Mouse (Mus musculus) heart, adult 9 months (tissue): ENCODE measurements around the gene Il2ra.
A peak's percentile ranks its signal among the peaks of the same experiment; 100 is the strongest.
"Not testable (repeated sequence)": the region's sequence is repeated elsewhere in the genome, so short reads cannot be mapped to it uniquely, and the experiment has no call there.

Experiments
- DNase-seq, 2 experiments: peaks; one replicate each; pipeline ENCODE4 v3.0.0; 2022; ENCODE audit warnings: low spot score in 2 of 2

Il2ra gene

DNA sequence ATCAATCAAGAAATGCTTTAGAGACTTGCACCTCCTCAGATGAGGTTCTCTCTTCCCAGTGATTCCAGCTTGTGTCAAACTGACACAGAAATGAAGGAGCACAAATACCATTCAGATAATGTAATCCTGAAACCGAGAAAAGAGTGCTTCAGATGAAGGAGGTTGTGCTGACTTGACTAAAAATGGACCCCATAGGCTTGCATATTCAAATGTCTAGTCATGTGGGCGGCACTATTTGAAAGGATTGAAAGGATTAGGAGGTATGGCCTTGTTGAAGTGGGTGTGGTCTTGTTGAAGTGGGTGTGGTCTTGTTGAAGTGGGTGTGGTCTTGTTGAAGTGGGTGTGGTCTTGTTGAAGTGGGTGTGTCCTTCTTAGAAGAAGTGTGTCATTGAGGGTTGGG, 57.3 kb downstream of the Il2ra start:
- no peak for DNase-seq

DNA sequence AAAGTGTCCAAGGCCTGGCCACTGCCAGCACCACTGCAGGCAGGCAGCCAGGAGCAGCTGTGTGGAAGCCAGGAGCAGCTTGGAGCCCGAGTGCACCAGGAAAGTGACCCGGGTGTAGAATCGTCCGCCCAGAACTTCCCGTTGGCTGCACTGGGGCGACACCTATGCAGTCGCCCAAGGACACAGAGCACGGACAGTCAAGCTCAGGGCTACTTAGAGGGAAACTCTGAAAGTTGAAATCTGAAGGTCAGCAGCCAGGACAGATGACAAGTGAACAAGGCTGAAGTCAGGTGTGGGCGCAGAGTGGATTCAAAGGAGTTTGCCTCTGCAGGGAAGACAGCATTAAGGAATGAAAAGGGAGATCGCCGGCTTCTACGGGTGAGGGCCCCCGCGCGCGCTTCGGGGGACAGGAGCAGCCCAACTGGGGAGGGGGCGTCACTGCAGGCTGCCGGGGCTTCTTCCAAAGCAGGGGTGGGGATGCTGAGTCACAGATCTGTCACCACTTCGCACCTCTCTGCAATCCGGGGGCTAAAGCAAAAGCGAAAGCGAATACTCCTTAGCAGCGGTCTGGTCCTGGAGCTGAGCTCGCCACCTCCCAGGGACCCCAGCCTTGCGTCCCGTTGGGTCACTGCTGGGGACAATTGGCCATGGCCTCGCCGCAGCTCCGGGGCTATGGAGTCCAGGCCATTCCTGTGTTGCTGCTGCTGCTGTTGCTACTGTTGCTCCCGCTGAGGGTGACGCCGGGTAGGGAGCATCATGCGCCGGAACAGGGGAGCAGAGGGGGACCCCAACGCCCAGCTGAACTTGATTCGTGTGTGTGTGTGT, 62.8 kb downstream of the Il2ra start, which contains the start of gene Il15ra:
Gene Il15ra (plus strand): TSS at position 90 of the 825 bp plus-strand sequence.
- DNase-seq = peak; percentile 87 to 89

DNA sequence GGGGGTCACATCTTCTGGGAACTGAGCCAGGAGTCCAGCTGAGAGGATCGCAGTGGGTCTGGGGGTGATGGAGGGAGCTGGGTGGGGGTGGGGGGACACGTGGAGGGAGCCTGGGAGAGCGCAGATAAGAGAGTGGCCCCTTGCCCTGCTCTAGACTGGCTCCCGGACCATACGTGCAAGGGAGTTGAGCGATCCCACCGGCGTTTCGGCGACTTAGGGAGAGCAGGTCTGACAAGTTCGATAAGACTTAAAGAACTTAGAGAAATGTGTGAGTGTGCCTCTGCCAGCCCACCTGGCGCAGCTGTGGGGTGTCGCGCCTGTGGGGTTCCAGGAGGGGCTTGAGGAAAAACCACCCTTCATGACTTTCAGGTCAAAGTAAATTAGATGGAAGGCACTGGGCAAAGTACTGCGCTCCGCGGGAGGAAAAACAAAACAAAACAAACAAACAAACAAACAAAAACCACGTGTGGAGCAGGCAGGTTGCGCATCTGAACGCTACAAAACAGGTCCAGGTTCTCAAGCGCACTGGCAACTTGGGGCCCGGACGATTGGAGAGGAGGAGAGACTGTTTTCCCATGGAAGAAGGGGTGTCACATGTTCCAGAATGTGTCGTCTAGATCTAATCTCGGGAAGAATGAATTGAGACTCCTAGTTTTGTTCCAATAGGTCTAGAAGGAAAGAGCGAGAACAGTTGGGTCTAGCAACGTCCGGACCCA, 63.6 kb downstream of the Il2ra start:
- peak in 1 of 2 experiments; percentile 38 for DNase-seq

DNA sequence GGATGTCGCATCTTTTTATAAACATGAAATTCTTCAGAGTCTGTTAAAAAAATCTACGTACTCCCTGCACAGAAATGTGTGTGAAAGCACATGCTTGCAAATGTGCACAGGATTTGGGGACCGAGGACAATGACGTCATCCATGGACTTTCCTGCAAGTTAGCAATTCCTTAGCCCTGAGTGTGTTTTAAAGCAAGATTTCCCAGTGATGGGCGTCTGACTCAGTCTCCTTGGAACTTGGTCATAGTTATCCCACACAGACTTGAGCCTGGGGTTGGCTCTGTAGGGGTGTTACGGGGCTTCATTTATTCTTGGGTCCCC, 64.1 kb downstream of the Il2ra start:
- DNase-seq = peak in 1 of 2 experiments; percentile 46

DNA sequence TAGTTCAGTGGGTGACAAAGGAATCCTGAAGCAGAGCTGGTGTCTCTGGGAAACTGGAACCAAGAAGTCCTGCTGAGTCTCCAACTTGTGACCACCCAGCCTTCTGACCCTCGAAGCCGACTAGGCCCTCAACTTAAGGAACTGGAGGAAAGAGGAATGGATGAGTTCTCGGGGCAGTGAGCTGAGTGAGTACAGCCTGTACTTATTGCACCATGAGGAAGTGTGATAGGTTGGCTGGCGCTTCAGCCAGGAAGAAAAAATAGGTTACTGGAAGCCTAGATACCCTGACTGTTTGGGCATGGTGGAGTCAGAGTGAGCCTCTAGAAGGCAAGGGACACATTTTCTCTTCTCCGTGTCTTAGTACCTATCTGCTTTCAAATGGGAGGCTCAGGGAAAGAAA, 65.9 kb downstream of the Il2ra start:
- DNase-seq = peak; percentile 9 to 19

DNA sequence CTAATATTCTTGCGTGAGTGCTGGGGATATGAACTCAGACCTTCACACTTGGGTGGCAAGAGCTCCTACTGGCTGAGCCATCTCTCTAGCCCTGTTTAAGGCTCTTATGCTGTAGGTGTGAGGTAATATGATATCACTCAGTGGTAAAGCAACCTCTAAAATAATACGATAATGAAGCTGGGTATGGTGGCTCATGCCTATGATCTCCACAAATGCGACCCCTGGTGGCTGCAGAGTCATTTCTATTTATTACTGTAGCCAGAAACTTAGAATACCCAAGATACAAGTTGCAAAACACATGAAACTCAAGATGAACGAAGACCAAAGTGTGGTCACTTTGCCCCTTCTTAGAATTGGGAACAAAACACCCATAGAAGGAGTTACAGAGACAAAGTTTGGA, 67.5 kb downstream of the Il2ra start:
- not testable (repeated sequence) for DNase-seq

DNA sequence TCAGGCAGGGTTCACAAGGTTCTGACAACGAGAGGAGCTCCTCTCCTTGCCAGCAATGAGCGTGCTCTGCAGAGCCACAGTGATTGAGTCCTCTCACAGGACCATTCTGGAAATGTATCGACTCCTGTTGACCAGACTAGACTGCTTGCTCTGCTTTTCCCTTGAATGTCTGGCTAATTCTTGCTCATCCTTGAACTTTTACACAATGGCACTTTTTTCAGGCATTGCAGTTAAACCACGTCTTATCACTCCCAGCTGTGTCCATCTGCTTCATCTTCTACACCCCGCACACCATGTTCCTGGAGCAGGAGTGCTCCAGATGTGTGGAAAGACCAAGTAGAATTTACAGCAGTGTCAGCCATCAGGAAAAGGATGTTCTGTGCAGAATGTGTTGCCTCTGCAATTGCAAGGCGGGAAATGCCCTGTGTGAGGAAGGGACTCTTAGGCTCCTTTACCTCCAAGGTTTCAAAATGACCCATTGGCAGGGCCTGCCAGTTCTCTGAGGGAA, 69.9 kb downstream of the Il2ra start:
- peak in 1 of 2 experiments; percentile 32 for DNase-seq

DNA sequence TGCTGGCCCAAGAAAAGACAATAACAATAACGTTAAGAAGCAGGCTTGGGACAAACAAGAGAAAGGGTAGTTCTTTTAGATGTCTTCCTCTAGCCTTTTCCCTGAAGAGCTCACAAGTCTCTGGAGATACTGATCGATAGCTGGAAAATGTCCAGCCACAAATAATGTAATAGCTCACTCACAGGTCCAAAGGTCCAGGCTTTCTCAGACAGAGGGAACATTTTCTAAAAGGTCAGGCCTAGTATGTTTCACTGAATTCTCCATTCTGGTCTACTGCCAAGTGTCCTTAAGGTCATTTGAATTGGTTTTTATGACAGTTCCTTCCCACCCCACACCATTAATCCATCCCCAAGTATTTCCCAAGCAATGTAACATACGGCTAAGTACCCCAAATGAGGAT, 70.4 kb downstream of the Il2ra start:
- no peak for DNase-seq

DNA sequence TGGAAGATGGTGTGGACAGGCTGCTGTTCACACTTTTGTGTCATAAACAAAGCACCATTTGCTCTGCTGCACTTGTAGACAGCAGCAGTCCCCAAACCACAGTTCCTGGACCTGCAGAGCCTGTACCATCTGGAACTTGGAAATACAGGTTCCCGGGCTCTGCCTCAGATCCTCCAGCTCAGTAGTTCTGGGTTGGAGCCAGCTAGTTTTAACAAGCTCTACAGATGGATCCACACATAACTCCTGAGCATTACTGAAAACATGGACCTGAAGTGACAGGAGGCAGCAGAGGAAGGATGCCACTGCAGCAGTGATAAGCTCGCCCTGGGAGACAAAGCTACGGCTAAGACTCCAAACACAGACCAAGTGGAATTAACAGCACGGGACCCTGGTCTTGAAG, 71.9 kb downstream of the Il2ra start:
- no peak for DNase-seq

DNA sequence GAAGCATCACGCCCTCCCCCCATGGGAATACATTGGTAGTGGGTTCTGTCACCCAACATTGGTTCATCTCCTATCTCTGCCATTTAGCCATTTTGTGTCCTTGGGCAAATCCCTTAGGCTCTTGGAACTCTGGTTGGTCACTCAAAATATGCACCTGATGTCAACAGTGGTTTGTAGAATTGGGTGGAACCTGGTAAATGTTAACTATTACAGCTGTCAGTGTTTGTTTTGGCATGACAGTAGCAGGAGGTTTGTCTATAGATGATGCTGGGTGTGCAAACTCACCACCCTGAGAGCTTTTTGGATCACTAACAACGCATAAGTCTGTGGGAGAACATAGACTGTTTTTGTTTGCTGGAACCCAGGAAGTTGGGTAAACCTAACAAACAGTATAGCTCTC, 76.0 kb downstream of the Il2ra start:
- no peak for DNase-seq

DNA sequence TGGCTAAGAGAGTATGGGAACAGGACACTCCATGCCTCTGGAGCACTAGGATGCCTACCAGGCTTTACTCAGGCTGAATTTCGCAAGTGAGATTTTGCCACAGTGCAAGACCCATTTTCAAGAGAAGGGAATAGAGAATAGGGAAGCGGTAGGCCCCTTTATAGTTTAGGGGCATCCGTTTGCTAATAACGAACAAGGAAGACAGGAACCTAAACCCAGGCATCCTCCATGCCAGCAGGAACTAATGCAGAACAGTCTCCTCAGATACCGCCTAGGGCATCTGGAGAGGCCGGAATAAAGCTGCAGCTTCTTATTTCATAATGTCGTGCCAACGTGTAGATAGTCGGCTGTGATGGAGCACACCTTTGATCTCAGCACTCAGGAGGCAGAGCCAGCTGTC, 80.0 kb downstream of the Il2ra start:
- no peak for DNase-seq

DNA sequence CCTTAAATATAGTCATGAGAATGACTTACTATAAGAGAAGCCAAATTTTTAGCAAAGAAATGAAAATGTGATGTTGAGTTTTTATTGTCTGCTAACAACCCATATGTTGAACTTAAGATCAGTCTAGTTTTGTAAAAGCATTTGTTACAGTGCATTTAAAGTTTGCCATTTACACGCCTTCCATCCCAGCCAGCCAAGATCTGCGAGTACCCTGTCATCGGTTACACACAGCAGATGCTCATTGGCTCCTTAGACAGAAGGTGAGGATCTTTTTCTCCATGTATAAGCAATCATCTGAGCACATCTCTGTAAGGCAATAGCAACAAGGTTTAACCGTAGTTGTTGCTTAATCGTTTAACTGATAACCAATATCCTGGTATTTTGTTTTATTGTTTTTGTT, 85.0 kb downstream of the Il2ra start:
- DNase-seq = no peak

DNA sequence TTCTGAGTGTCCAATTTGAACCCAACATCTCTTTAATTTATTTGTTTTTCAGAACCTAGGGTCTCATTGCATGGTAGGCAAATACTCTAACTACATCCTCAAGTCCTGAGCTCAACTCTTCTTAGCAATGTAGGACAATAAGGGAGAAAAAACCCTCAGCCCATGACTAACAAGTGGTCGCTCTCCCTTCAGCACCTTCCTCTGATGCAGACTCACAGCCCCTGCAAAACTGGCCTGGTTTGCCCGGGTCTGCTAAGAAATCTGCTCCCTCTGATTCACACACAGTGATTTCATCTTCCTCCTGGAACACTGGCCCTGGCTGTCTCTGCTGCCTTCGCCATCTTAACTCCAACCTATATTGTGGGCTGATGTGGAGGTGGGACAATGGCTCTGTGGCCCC, 86.5 kb downstream of the Il2ra start:
- DNase-seq = no peak

DNA sequence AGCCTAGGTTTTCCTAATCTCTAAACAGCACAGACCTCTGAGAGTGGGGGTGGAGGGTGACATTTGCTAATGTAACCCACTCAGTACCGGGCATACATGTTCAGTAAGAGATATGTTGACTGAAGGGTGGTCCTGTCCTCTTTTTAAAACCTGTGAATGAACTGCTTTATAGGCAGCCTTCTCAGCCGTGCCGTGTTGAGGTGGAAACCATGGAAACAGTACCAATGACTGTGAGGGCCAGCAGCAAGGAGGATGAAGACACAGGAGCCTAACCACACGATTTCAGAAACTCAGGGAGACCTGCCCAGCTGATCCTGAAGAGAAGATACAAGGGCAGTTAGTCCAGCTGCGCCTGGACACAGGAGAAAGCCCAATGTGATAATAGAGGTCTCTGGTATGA, 90.4 kb downstream of the Il2ra start:
- no peak for DNase-seq

DNA sequence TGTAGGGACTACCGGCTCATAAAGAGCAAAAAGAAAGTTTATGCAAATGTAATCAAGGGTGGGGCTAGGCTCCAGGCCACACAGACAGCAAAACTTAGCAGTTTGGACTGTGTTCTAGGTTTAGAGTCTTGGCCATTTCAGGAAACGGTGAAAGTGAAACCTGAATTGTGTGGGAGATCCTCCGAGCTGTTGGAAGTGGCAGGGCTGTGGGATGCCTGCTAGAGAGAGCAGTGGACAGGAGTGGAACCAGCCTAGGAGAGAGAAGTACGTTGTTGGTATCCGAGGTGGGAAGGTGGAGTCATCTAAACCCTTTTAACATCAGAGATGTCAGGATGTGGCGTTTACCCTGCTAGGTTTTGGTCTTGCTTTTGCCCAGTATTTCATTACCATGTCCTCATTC, 93.2 kb downstream of the Il2ra start:
- DNase-seq = no peak

DNA sequence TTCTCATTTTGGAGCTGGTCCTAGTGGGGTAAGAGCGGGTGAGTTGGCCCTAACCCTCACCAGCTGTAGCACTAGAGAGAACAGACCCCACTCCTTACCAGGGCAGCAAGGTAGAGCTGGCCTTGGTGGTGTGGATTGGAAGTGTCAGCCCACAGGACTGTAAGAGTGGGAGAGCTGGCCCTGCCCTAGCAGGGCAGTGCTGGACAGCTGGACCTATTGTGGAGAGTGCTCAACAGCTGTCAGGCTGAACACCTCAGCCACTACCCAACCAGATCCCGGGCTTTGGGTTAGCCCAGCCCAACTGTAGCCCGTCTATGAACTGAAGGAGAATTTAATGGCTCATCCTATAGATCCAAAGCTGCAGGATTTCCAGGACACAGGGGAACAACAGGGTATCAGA, 96.2 kb downstream of the Il2ra start:
- no peak for DNase-seq

DNA sequence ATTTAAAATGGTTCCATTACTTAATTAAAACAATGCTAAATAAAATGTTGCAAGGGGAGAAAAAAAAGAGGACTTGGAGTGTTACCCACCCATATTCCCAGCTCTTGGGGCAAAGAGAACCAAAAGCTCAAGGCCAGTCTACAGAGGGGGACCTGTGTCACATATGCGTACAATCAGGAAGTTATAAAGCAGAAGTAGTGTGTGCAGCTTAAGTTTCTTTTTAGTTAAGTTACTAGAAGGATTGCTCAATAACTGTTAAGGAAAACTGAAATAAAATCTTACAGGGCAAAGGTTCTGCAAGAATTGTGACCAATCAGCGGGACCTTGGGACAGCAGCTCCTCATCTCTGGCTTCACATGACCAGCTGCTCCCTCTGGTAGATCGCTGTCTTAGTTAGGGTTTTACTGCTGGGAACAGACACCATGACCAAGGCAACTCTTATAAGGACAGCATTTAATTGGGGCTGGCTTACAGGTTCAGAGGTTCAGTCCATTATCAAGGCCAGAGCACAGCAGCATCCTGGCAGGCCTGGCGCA, 97.0 kb downstream of the Il2ra start:
- DNase-seq = peak in 1 of 2 experiments; percentile 15
